Mouse (Mus musculus): ENCODE measurements around the gene Fbxl13.

Fbxl13 gene

DNA sequence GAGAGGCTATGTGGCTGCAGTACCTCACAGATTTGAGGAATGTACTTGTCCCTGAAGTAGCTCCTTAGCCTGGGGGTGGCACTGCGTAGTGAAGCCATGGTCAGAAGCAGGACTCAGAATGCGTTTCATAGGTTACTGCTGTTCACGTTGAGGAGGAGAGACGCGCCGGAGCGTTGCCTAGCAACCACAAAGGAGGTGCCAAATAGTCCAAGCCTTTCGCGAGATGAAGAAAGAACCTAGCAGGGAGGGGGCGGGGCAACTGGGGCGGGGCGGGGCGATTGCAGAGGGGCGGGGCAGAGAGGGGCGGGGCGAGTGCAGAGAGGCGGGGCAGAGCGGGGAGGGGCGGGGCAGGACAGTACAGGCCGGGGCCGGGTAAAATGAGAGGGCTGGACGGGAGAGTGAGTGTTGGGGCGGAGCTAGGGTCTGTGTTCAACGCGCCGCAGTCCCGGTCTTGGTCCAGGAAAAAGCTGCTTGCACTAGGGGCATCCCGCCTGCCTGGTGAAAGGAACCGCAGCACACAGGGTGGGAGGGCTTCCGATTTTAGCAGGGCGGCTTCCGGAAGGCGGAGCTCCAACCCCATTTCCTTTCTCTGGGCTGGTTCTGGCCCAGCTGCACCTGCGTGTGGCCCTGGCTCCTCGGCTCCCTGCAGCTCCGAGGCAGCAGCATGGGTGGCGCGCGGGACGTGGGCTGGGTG lies at the start of gene Fbxl13, which contains the start of gene Armc10:
Gene Fbxl13, minus strand, starts transcription at position 196 of the 694 bp plus-strand sequence.
Gene Armc10, plus strand, starts transcription at position 375 of the 694 bp plus-strand sequence.
- peak; percentile 88 for DNase-seq

- no peak for DNase-seq
These were observed 49.5 kb upstream of the Fbxl13 start for GRCm38 (mm10) chr5:21694854-21695490.

DNA sequence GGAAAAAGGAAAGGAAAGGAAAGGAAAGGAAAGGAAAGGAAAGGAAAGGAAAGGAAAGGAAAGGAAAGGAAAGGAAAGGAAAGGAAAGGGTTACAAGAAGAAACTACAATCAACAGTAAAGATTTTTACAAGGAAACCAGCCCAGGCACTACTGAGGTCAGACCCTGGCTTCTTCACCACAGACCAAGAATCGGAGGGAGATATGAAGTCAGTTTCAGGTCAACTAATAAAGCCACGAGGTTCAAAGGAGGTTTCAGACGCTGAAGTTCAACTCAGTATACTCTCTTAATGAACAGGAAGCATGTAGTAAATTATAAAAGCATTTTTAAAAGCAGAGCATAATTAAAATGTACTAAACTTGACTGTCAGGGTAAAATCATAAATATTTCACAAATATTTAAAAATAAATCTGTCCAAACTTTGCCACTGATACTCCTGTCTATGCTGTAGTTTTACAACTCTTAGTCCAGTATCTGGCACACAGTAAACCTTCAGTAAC lies 48.0 kb upstream of the Fbxl13 start:
- no peak for DNase-seq

DNA sequence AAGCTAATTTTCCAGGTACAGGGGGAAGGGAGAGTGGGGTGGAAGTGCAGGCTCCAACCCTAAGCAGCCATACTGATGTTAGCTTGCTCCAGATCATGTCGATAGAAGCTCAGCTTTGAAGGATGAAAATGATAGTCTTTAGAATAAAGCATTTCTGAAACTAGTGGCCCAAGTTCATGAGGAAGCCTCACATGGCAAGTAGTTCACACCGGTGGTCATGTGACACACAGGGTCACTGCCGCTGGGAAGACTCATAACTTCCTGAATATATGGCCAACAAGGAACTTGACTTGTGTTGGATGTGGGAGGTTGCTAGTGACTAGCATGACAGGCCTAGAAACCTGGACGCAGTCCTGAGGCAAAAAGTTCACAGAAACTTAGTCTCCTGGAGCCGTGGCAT lies 46.8 kb upstream of the Fbxl13 start:
- DNase-seq = no peak

DNA sequence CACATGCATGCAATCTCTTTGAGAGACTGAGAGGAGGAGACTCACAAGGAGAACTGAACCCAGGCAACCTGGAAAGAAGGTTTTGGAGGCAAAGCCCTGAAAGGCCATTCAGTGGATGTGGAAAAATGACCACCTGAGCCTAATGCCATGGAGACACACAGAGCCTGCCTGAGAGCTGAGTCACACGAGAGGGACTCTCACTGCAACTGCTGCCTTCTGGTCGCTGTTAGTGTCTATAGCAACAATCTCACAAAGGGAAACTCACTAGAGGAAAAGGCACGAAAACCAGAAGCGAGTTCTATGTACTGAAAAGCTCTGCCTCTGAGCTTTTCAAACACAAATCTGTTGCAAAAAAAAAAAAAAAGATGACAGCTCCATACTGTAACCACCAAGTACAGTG lies 41.6 kb upstream of the Fbxl13 start:
- DNase-seq = no peak

DNA sequence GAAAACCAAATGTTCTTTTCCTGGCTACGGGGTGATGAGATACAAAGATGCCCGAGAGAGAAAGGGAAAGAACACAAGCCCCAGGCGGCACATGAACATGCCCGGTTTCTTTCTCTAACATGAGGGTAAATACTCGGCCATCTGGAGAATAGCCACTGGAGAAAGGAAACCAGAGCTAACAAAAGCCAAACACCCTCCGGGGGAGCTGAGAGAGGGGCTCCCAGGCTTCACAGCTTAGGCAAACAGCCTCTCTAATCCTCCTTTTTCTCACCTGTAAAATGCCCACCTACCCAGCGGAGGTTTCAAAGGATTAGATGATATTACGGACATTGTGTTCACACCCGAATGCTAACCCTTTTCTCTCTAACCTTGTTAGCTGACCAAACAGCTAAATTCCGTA lies 39.6 kb upstream of the Fbxl13 start:
- no peak for DNase-seq

GRCm38 (mm10) chr5:21683811-21684210 lies 38.4 kb upstream of the Fbxl13 start:
- DNase-seq = no peak

- DNase-seq = no peak
These were observed 35.5 kb upstream of the Fbxl13 start for GRCm38 (mm10) chr5:21680940-21681339.

- no peak for DNase-seq
These were observed 34.6 kb upstream of the Fbxl13 start for GRCm38 (mm10) chr5:21680029-21680428.

DNA sequence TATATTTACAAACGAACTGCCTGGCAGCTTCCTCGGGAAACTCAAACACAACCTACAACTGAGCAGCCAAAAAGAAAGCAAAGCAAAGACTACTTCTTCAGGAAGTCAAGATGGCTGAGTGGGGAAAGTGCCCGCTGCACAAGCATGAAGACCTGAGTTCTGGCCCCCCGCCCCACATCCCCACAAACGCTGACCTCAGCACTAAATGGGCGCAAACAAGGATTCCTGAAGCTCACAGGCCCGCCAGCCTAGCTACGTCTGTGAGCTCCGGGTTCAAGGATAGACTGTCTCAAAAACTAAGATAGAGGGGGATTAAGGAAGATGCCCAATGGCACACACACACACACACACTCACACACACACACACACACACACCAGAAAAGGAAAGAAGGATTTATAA lies 32.9 kb upstream of the Fbxl13 start:
- no peak for DNase-seq

GRCm38 (mm10) chr5:21677939-21678338 lies 32.5 kb upstream of the Fbxl13 start:
- DNase-seq = no peak

DNA sequence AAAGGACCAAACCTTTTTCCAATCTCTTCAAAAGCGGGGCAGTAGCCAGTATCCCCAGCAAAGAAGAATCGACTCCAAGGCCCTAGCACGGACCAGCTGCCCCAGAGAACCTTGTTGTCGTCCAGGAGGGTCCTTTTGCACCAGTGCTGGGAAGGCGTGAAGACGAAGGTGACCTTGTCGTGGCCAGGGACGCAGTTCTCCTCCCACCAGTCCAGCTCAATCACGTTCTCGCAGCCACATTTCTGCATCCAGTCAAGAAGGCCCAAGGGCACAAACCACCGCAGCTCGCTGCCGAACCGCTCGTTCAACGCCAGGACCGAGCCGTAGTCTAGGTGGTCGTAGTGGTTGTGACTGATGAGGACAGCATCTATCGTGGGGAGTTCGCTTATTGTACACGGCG lies 30.1 kb upstream of the Fbxl13 start:
- no peak for DNase-seq

DNA sequence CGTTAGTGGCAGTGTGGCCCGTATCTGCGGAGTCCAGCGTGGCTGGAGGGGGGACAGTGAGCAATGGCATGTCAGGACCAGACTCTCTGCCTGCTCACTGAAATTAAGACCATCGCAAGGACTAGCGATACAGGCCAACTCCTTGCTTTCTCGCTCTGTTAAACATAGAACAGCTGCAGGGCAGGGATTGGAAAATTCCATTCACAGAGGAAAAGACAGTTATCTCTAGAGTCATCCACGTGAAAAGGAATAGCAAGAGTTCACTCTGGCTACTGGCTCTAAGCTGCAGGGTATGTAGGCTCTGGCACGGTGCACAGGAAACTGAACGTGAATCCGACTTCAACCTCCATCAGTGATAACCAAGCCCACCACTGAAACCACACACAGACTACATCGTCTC lies 29.6 kb upstream of the Fbxl13 start:
- DNase-seq = no peak

GRCm38 (mm10) chr5:21673742-21674141 lies 28.3 kb upstream of the Fbxl13 start:
- no peak for DNase-seq

GRCm38 (mm10) chr5:21672812-21673635 lies 27.6 kb upstream of the Fbxl13 start:
- DNase-seq = no peak

DNA sequence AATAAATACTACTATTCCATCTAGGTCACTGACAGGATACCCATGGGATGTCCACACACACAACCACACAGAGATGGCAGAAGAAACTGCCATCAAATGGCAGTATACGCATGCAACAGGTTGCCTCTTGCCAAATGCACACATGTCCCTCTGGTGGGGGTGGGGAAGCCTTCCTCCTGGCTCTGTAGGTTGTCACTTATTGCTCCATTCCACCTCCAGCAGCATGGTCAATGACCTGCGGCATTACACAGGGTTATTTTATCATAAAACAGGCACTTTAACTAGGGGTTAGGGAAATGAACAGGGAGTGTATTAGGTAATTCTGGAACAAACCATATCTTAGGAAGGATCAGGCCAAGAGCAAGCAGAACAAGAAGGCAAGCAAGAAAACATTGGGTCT lies 23.9 kb upstream of the Fbxl13 start:
- no peak for DNase-seq

- DNase-seq = no peak
These were observed 22.0 kb upstream of the Fbxl13 start for GRCm38 (mm10) chr5:21667191-21668137.

DNA sequence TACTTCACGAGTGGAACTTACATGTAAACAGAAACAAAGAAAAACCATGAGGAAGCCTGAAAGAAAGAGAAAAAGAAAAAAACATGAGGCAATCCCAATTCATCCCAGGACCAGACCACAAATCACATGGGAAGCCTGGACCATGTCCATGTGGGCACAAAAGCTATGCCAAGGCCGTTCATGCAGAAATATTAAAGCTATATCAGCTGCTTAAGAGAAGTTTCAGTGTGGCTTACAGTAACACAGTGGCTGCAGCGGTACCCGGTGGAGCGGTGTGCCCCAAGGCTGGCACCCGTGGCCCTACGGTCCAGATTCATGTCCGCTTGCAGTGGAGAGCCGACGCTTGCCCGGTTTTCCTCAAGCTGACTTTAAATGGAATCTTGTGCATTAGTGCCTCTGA lies 17.6 kb upstream of the Fbxl13 start:
- DNase-seq = peak in 1 of 2 experiments; percentile 26

GRCm38 (mm10) chr5:21660850-21661249 lies 15.4 kb upstream of the Fbxl13 start:
- DNase-seq = no peak

DNA sequence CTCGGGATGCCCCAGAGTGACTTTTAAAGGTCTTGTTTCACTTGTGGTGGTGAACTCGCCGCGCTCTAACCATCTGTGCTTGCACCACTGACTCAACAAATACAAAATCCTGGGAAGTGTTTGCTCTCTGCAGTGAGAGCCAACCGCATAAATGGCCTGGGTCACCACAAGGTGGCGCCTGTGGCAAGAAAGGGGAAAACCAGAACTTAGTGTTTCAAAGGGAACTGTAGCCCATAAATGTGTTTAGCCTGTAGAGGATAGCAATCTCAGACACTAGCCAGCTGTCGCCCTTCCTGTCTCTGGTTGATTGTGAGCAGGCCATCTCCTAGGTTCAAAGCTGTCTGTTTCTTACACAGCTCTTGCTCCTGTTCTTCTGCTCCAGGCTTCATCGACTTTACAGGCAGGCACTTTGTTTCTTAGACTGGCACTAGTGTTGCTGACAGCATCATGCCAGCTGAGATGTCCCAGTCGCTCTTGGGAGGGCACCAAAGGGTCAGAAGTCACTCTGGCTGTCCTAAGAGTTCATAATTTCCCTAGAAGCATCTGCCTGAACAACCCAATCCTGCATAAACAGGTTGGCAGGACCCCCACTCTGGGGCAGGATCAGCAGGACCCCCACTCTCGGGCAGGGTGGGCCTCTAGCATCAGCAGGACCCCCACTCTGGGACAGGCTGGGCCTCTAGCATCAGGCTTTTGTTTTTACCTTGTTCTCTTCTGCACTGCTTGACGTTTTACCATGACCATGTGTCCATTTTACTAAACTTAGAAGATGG lies 13.4 kb upstream of the Fbxl13 start:
- peak; percentile 81 to 91 for DNase-seq

- DNase-seq = no peak
These were observed 12.6 kb upstream of the Fbxl13 start for GRCm38 (mm10) chr5:21658038-21658437.

DNA sequence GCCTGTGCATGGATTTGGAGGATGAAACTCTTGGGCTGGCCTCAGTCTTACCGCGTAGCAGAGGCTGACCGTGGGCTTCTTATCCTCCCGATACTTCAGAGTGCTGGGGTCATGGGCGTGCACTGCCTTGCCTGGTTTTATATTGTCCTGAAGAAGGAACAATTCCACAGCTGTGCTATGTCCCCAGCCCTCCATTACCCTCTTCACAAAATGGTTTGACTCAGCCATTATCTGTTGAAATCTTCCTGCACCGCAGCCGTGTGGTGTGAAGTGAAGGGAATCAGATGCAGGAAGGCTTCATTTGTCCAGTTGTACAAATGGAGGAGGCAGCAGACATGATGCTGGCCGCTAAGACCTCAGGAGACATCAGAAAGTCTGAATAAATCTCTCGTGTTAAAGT lies 11.5 kb upstream of the Fbxl13 start:
- DNase-seq = no peak
